Mouse (Mus musculus): Measurements from ENCODE around the gene Slc37a1. TPM values are rescaled to one million over a fixed set of nuclear protein-coding genes. Genes with fewer than 3 reads are reported as not detected.

Gene Slc37a1
- polyA plus RNA-seq, 1 experiment from 2014 or later = 6.9 TPM

- no peak for DNase-seq (ENCODE audit: low spot score)
- Histone ChIP-seq H3K27ac (ENCODE audit: low read depth, low read length) (no peak overlapping the region), H3K9me3 (replicated peaks; ENCODE audit: control insufficient read depth, low read length) (no peaks in the 10 kb centered on the region), H3K27me3 (replicated peaks; ENCODE audit: control insufficient read depth, insufficient read depth, low read length) (no peaks in the 10 kb centered on the region), H3K4me2 (ENCODE audit: low read length) (no peak overlapping the region), H3K36me3 (ENCODE audit: control insufficient read depth, insufficient read depth, low read length) (no peaks in the 10 kb centered on the region), H3K4me1 (ENCODE audit: control insufficient read depth, insufficient read depth, low read length) (peaks cover 17% of the 10 kb centered on the region), H3K9ac (ENCODE audit: low read length) (no peak overlapping the region), H3K4me3 (ENCODE audit: low read depth, low read length) (no peak overlapping the region)
- no peak for ATAC-seq
- 84% methylated on average over 15 of the region's 15 CpGs for WGBS
Measured at GRCm38 (mm10) chr17:31294363-31295214, 8.0 kb downstream of the Slc37a1 start.

- 23% methylated on average over 25 of the region's 25 CpGs for WGBS
- peak overlapping the region; percentile 97 for H3K4me2 ChIP-seq (ENCODE audit: low read length)
- H3K9me3 ChIP-seq (replicated peaks; ENCODE audit: control insufficient read depth, low read length) = no peaks in the 10 kb centered on the region
- H3K4me3 ChIP-seq (ENCODE audit: low read depth, low read length) = peak overlapping the region; percentile 55
- H3K4me1 ChIP-seq (ENCODE audit: control insufficient read depth, insufficient read depth, low read length) = peaks cover 17% of the 10 kb centered on the region
- peak overlapping the region; percentile 82 for H3K9ac ChIP-seq (ENCODE audit: low read length)
- ATAC-seq (peak; percentile 36; the same call in 1 of the 2 replicates), DNase-seq (ENCODE audit: low spot score) (peak; percentile 60)
- H3K27ac ChIP-seq (ENCODE audit: low read depth, low read length) = peak overlapping the region; percentile 73; the same call in 1 of the 2 replicates
- no peaks in the 10 kb centered on the region for H3K27me3 ChIP-seq (replicated peaks; ENCODE audit: control insufficient read depth, insufficient read depth, low read length)
- no peaks in the 10 kb centered on the region for H3K36me3 ChIP-seq (ENCODE audit: control insufficient read depth, insufficient read depth, low read length)
Measured at GRCm38 (mm10) chr17:31295215-31295891, 8.8 kb downstream of the Slc37a1 start.

- Histone ChIP-seq H3K9me3 (replicated peaks; ENCODE audit: control insufficient read depth, low read length) (no peaks in the 10 kb centered on the region), H3K4me3 (ENCODE audit: low read depth, low read length) (peak overlapping the region; percentile 55), H3K4me2 (ENCODE audit: low read length) (peak overlapping the region; percentile 97), H3K27me3 (replicated peaks; ENCODE audit: control insufficient read depth, insufficient read depth, low read length) (no peaks in the 10 kb centered on the region), H3K9ac (ENCODE audit: low read length) (peak overlapping the region; percentile 82), H3K36me3 (ENCODE audit: control insufficient read depth, insufficient read depth, low read length) (no peaks in the 10 kb centered on the region), H3K4me1 (ENCODE audit: control insufficient read depth, insufficient read depth, low read length) (peaks cover 17% of the 10 kb centered on the region), H3K27ac (ENCODE audit: low read depth, low read length) (peak overlapping the region; percentile 73)
- ATAC-seq = peak; percentile 85
- WGBS = under 1% methylated on average over 60 of the region's 68 CpGs
- DNase-seq (ENCODE audit: low spot score) = peak; percentile 84
Measured at GRCm38 (mm10) chr17:31295892-31296781, 9.5 kb downstream of the Slc37a1 start.

- H3K4me2 ChIP-seq (ENCODE audit: low read length) = peak overlapping the region; percentile 97
- no peak overlapping the region for H3K27ac ChIP-seq (ENCODE audit: low read depth, low read length)
- H3K4me1 ChIP-seq (ENCODE audit: control insufficient read depth, insufficient read depth, low read length) = peaks cover 17% of the 10 kb centered on the region
- no peaks in the 10 kb centered on the region for H3K27me3 ChIP-seq (replicated peaks; ENCODE audit: control insufficient read depth, insufficient read depth, low read length)
- DNase-seq (ENCODE audit: low spot score) (peak; percentile 73), ATAC-seq (no peak)
- no peaks in the 10 kb centered on the region for H3K36me3 ChIP-seq (ENCODE audit: control insufficient read depth, insufficient read depth, low read length)
- H3K4me3 ChIP-seq (ENCODE audit: low read depth, low read length) = peak overlapping the region; percentile 55; the same call in 1 of the 2 replicates
- no peak overlapping the region; the same call in 1 of the 2 replicates for H3K9ac ChIP-seq (ENCODE audit: low read length)
- WGBS = 5% methylated on average over 7 of the region's 7 CpGs
- no peaks in the 10 kb centered on the region for H3K9me3 ChIP-seq (replicated peaks; ENCODE audit: control insufficient read depth, low read length)
Measured at GRCm38 (mm10) chr17:31297521-31297939, 10.9 kb downstream of the Slc37a1 start.

- H3K4me3 ChIP-seq (ENCODE audit: low read depth, low read length) = no peak overlapping the region
- DNase-seq (ENCODE audit: low spot score) = no peak
- H3K27ac ChIP-seq (ENCODE audit: low read depth, low read length) = no peak overlapping the region
- H3K4me1 ChIP-seq (ENCODE audit: control insufficient read depth, insufficient read depth, low read length) = peaks cover 17% of the 10 kb centered on the region
- 89% methylated on average over 6 of the region's 6 CpGs for WGBS
- no peak overlapping the region for H3K4me2 ChIP-seq (ENCODE audit: low read length)
- H3K9ac ChIP-seq (ENCODE audit: low read length) = no peak overlapping the region
- ATAC-seq = no peak
- H3K9me3 ChIP-seq (replicated peaks; ENCODE audit: control insufficient read depth, low read length) = no peaks in the 10 kb centered on the region
- H3K36me3 ChIP-seq (ENCODE audit: control insufficient read depth, insufficient read depth, low read length) = no peaks in the 10 kb centered on the region
- no peaks in the 10 kb centered on the region for H3K27me3 ChIP-seq (replicated peaks; ENCODE audit: control insufficient read depth, insufficient read depth, low read length)
Measured at GRCm38 (mm10) chr17:31298419-31299209, 12.0 kb downstream of the Slc37a1 start.

DNA sequence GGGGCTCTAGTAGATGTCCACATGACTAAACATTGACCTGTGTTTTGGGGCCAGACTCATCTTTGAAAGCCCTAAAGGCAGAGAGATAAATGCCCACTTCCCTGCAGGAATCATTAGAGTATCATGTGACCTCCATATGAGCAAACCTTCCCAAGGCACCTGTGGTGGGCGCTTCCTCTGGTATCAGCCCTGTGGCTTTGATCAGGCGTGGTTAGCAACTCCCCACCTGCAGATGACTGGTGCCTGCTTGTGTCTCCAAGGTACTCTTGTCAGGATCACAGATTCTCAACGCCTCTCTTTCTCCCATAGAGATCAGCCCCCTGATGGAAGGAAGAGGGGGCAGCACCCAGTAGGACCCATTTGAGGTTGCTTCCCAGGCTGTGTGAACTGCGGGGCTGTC is 13.4 kb downstream of the Slc37a1 start:
- no peak overlapping the region for H3K9ac ChIP-seq (ENCODE audit: low read length)
- no peak for DNase-seq (ENCODE audit: low spot score)
- no peaks in the 10 kb centered on the region for H3K9me3 ChIP-seq (replicated peaks; ENCODE audit: control insufficient read depth, low read length)
- WGBS = 89% methylated on average over 4 of the region's 4 CpGs
- no peak overlapping the region for H3K27ac ChIP-seq (ENCODE audit: low read depth, low read length)
- H3K4me1 ChIP-seq (ENCODE audit: control insufficient read depth, insufficient read depth, low read length) = peaks cover 17% of the 10 kb centered on the region
- no peaks in the 10 kb centered on the region for H3K36me3 ChIP-seq (ENCODE audit: control insufficient read depth, insufficient read depth, low read length)
- H3K4me2 ChIP-seq (ENCODE audit: low read length) = no peak overlapping the region
- no peak overlapping the region for H3K4me3 ChIP-seq (ENCODE audit: low read depth, low read length)
- ATAC-seq = no peak
- no peaks in the 10 kb centered on the region for H3K27me3 ChIP-seq (replicated peaks; ENCODE audit: control insufficient read depth, insufficient read depth, low read length)

DNA sequence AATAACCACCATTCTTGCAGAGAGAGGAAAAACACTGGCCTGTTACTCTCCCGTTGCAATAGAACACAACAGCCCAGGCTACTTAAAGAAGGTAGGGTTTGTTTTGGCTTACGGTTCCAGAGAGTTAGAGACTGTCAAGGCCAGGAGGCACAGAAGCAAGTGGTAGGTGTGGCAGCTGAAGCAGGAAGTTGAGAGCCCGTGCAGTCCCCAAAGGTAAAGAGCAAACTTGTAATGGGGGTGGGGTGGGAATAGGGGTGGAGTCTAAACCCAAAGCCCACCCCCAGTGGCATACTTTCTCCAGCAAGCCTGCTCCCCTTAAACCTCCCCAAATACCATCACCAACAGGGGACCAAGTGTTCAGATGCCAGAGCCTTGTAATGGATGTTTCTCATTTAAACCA is 14.1 kb downstream of the Slc37a1 start:
- WGBS = 76% methylated on average over 3 of the region's 3 CpGs
- no peaks in the 10 kb centered on the region for H3K9me3 ChIP-seq (replicated peaks; ENCODE audit: control insufficient read depth, low read length)
- DNase-seq (ENCODE audit: low spot score) = no peak

DNA sequence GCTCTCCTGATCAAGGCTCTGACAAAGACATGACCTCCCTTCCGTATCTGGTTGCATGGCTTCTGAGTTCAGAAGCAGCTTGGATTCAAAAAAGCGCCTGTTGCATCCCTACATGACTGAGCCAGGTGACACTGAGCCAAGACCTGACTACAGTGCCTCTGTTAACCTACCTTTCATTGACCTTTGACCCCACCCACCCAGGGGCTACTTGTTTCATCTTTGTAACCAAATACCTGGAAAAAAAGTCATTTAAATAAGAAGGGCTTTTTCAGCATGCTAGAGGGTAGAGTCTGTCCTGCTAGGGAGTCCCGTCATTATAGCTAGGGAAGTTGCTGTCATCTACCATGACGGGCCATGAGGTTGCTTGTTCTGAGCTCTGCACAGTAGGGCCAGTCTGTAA is 16.8 kb downstream of the Slc37a1 start:
- WGBS = 83% methylated on average over 4 of the region's 4 CpGs
- Histone ChIP-seq H3K27ac (ENCODE audit: low read depth, low read length) (no peak overlapping the region), H3K4me1 (ENCODE audit: control insufficient read depth, insufficient read depth, low read length) (no peaks in the 10 kb centered on the region), H3K9ac (ENCODE audit: low read length) (no peak overlapping the region), H3K4me3 (ENCODE audit: low read depth, low read length) (no peak overlapping the region), H3K36me3 (ENCODE audit: control insufficient read depth, insufficient read depth, low read length) (no peaks in the 10 kb centered on the region), H3K9me3 (replicated peaks; ENCODE audit: control insufficient read depth, low read length) (no peaks in the 10 kb centered on the region), H3K4me2 (ENCODE audit: low read length) (no peak overlapping the region), H3K27me3 (replicated peaks; ENCODE audit: control insufficient read depth, insufficient read depth, low read length) (no peaks in the 10 kb centered on the region)
- no peak for DNase-seq (ENCODE audit: low spot score)
- ATAC-seq = no peak

More for the DNA sequence above, 14.1 kb downstream of the Slc37a1 start:
- ATAC-seq = no peak
- Histone ChIP-seq H3K4me3 (ENCODE audit: low read depth, low read length) (no peak overlapping the region), H3K9ac (ENCODE audit: low read length) (no peak overlapping the region), H3K4me1 (ENCODE audit: control insufficient read depth, insufficient read depth, low read length) (peaks cover 13% of the 10 kb centered on the region), H3K27me3 (replicated peaks; ENCODE audit: control insufficient read depth, insufficient read depth, low read length) (no peaks in the 10 kb centered on the region), H3K4me2 (ENCODE audit: low read length) (no peak overlapping the region), H3K36me3 (ENCODE audit: control insufficient read depth, insufficient read depth, low read length) (no peaks in the 10 kb centered on the region), H3K27ac (ENCODE audit: low read depth, low read length) (no peak overlapping the region)

Measured in forebrain, embryonic 14.5 days (tissue).